Mouse (Mus musculus) cerebellum, adult 8-10 months (tissue): ENCODE measurements at regions not wholly inside any gene's neighbourhood (a gene's known extent, or its start where the extent isn't known, plus 50 kb on each side); places are given as distances from the start of the nearest gene placed in this dataset.
"Not testable (repeated sequence)": the region's sequence is repeated elsewhere in the genome, so short reads cannot be mapped to it uniquely, and the experiment has no call there.

ENCODE experiments used
- DNase-seq: peaks from one replicate; pipeline ENCODE4 v3.0.0; 2022

DNA sequence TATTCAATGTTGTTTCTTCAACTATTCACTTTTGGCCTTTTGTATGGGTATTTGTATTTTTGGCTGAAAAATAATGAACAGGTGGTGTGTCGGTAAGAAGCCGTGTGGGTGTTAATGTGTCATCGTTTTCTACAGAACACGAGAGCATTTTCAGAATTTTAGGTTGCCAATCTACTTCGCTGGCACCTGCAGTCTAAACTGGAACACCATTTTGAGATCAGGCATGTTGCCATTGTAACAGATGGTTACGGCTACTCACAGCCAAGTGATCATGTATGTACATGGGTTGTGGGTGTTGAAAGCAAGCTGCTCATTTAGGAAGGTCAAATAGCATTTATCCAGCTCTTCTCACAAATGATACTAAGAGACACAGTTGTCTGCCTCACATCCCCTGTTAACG, 167.2 kb upstream of the Gm21833 start:
- DNase-seq, result peak; percentile 88

DNA sequence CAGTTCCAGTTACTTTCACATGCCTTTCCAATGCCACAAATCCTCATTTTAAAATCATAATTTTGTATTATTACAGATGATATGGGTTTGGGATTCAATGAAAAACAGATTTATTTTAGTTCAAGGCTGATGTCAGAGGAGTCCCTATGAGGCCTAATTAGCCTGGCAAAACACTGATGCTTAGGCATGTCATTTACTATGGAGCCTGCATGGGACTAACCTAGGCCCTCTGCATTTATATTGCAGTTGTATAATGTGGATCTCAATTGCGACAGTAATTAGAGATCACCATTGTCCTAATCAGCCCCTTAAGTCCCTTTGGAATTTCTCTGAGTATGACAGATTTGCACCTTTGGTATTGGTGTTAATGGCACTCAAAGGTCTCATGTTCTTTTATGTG, 153.3 kb upstream of the Gm21833 start:
- DNase-seq, result no peak

DNA sequence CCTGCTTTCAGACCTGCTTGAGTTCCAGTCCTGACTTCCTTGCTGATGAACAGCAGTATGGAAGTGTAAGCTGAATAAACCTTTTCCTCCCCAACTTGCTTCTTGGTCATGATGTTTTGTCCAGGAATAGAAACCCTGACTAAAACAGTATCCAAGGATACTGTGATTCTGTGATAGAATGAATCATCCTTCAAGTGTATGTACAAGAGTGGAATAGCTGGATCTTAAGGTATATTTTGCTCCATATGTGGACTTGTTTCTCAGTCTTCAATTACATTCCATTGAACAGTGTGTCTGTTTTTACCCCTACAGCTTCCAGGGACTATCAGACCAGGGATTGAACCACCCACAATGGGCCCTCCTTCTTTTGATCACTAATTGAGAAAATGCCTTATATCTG, 145.1 kb upstream of the Gm21833 start:
- not testable (repeated sequence) for DNase-seq

GRCm38 (mm10) chr16:82700922-82701321, 127.3 kb upstream of the Gm21833 start:
- no peak for DNase-seq

DNA sequence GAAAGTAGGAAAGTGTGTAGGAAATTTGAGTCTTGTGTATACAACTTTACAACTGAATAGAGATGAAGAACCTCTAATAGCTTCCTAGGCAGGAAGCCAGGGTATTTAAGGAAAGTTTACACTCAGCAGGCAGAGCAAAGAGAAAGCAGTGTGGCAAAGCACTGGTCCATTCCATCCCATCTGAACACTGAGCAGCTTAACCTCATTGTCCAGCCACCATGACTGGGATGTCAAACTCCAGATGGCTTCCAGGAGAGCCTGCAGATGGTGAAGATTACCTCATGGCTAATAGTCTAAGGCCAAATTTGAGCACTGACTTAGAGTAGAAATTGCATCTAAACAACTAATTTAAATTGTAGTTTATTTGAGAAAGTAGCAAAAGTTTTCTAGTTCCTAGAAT, 117.0 kb upstream of the Gm21833 start:
- DNase-seq, result peak; percentile 55

- no peak for DNase-seq
Measured at GRCm38 (mm10) chr16:82734117-82734516, 94.1 kb upstream of the Gm21833 start.

GRCm38 (mm10) chr16:82758466-82758865, 69.7 kb upstream of the Gm21833 start:
- DNase-seq, result no peak
